Mouse (Mus musculus) limb, embryonic 11.5 days (tissue): ENCODE results near the gene 4930426L09Rik. TPM values are rescaled to one million over a fixed set of nuclear protein-coding genes. Genes with fewer than 3 reads are reported as not detected.

ENCODE experiments used
- ATAC-seq: fragments of 200-750 bp; cut with Nextera tagmentation; 2 replicates; pipeline ENCODE4 v1.8.0; 2017; ENCODE audit warnings: low read depth; ENCODE audit not compliant: insufficient number of reproducible peaks, low FRiP score, low TSS enrichment
- DNase-seq: peaks from one replicate; pipeline ENCODE4 v3.0.0-alpha.2; 2015; ENCODE audit warnings: low spot score
- H3K27ac ChIP-seq: fragments of 300-500 bp; sonication (generic); replicated peaks from 2 replicates; pipeline ENCODE4 v1.5.1; 2014; ENCODE audit warnings: low read depth, mild to moderate bottlenecking, low read length
- H3K27me3 ChIP-seq: fragments of 300-500 bp; sonication (generic); 2 replicates; pipeline ENCODE4 v1.6.1; 2014; ENCODE audit warnings: mild to moderate bottlenecking, low read length, mixed read lengths; ENCODE audit not compliant: control insufficient read depth, insufficient read depth
- H3K36me3 ChIP-seq: fragments of 300-500 bp; sonication (generic); 2 replicates; pipeline ENCODE4 v1.6.1; 2014; ENCODE audit warnings: mild to moderate bottlenecking, low read length, moderate library complexity, mixed read lengths; ENCODE audit not compliant: control insufficient read depth, insufficient read depth
- H3K4me1 ChIP-seq: fragments of 300-500 bp; sonication (generic); 2 replicates; pipeline ENCODE4 v1.6.1; 2014; ENCODE audit warnings: low read length, mixed read lengths; ENCODE audit not compliant: control insufficient read depth, insufficient read depth
- H3K4me2 ChIP-seq: fragments of 300-500 bp; sonication (generic); 2 replicates; pipeline ENCODE4 v1.6.1; 2014; ENCODE audit warnings: low read depth, mild to moderate bottlenecking, moderate library complexity; ENCODE audit not compliant: severe bottlenecking
- H3K4me3 ChIP-seq: fragments of 300-500 bp; sonication (generic); 2 replicates; pipeline ENCODE4 v1.5.1; 2014; ENCODE audit warnings: low read depth, low read length
- H3K9ac ChIP-seq: fragments of 300-500 bp; sonication (generic); 2 replicates; pipeline ENCODE4 v1.6.1; 2014; ENCODE audit warnings: mild to moderate bottlenecking, low read length
- H3K9me3 ChIP-seq: fragments of 300-500 bp; sonication (generic); 2 replicates; pipeline ENCODE4 v1.6.1; 2016; ENCODE audit warnings: low read length; ENCODE audit not compliant: control insufficient read depth
- WGBS: fragments of 180-500 bp; shearing (Covaris S2); extraction: QIAGEN DNeasy Blood & Tissue Kit; methylation state at CpG from one replicate; pipeline ENCODE4 v1.1.7; 2014; 5-methylcytosine and 5-hydroxymethylcytosine counted together
- polyA plus RNA-seq: library from polyadenylated mRNA; unstranded; fragments of >200 nt; fragmentation: Nextera tagmentation; extraction: Ambion mirVana; gene quantifications from 2 replicates; pipeline ENCODE4 v1.2.1, GENCODE M21; 2014

4930426L09Rik gene
- 0.13 and 0.60 TPM in 2 replicates for polyA plus RNA-seq

- H3K4me2 ChIP-seq: peak within 1 kb of the TSS; percentile 75
- H3K27ac ChIP-seq: peak within 1 kb of the TSS; percentile 22; the same call in 1 of the 2 replicates
- H3K4me3 ChIP-seq: peak within 1 kb of the TSS; percentile 72
- peak; percentile 91 for DNase-seq
- WGBS: under 1% methylated on average over 63 of the region's 66 CpGs
- no peaks in the 10 kb centered on the region for H3K9me3 ChIP-seq
- ATAC-seq: peak; percentile 95
- H3K9ac ChIP-seq: peak within 1 kb of the TSS; percentile 73
- H3K36me3 ChIP-seq: no peaks in the 10 kb centered on the region
- no peaks in the 10 kb centered on the region for H3K27me3 ChIP-seq
- H3K4me1 ChIP-seq: peaks cover 16% of the 10 kb centered on the region
These were observed at the start of gene 4930426L09Rik, which contains the start of gene Pip4k2a for GRCm38 (mm10) chr2:18998054-18998478. TSS of gene 4930426L09Rik (plus strand) at chr2:18998343. TSS of gene Pip4k2a (minus strand) at chr2:18998126.

- no peak overlapping the region for H3K4me2 ChIP-seq
- H3K9ac ChIP-seq: no peak overlapping the region
- WGBS: 58% methylated on average over 7 of the region's 7 CpGs
- H3K27me3 ChIP-seq: no peaks in the 10 kb centered on the region
- DNase-seq: no peak
- no peak overlapping the region for H3K27ac ChIP-seq
- H3K36me3 ChIP-seq: no peaks in the 10 kb centered on the region
- H3K9me3 ChIP-seq: no peaks in the 10 kb centered on the region
- ATAC-seq: no peak
- no peak overlapping the region for H3K4me3 ChIP-seq
- peaks cover 27% of the 10 kb centered on the region for H3K4me1 ChIP-seq
These were observed 49.4 kb upstream of the 4930426L09Rik start for GRCm38 (mm10) chr2:18948741-18949140.

GRCm38 (mm10) chr2:18950758-18951157 is 47.4 kb upstream of the 4930426L09Rik start:
- DNase-seq: no peak
- Histone ChIP-seq H3K27me3 (no peaks in the 10 kb centered on the region), H3K27ac (no peak overlapping the region), H3K36me3 (no peaks in the 10 kb centered on the region), H3K4me3 (no peak overlapping the region), H3K4me1 (peaks cover 37% of the 10 kb centered on the region), H3K9ac (no peak overlapping the region), H3K4me2 (no peak overlapping the region), H3K9me3 (no peaks in the 10 kb centered on the region)
- no peak for ATAC-seq
- 74% methylated on average over 2 of the region's 2 CpGs for WGBS

GRCm38 (mm10) chr2:18952102-18952673 is 46.0 kb upstream of the 4930426L09Rik start:
- no peak for ATAC-seq
- Histone ChIP-seq H3K4me2 (no peak overlapping the region), H3K4me1 (peaks cover 33% of the 10 kb centered on the region), H3K9ac (no peak overlapping the region), H3K9me3 (no peaks in the 10 kb centered on the region), H3K36me3 (no peaks in the 10 kb centered on the region), H3K27me3 (no peaks in the 10 kb centered on the region), H3K27ac (no peak overlapping the region), H3K4me3 (no peak overlapping the region)
- WGBS: 41% methylated on average over 7 of the region's 7 CpGs
- DNase-seq: no peak

- Histone ChIP-seq H3K9ac (no peak overlapping the region), H3K36me3 (no peaks in the 10 kb centered on the region), H3K27me3 (no peaks in the 10 kb centered on the region), H3K27ac (no peak overlapping the region), H3K4me3 (no peak overlapping the region), H3K4me2 (no peak overlapping the region), H3K9me3 (no peaks in the 10 kb centered on the region), H3K4me1 (peaks cover 30% of the 10 kb centered on the region)
- 78% methylated on average over 4 of the region's 4 CpGs for WGBS
- DNase-seq (no peak), ATAC-seq (no peak)
These were observed 43.7 kb upstream of the 4930426L09Rik start for GRCm38 (mm10) chr2:18954422-18954821.

- Histone ChIP-seq H3K36me3 (no peaks in the 10 kb centered on the region), H3K27ac (no peak overlapping the region), H3K9me3 (no peaks in the 10 kb centered on the region), H3K4me3 (no peak overlapping the region), H3K4me1 (peaks cover 30% of the 10 kb centered on the region), H3K27me3 (no peaks in the 10 kb centered on the region), H3K9ac (no peak overlapping the region), H3K4me2 (no peak overlapping the region)
- DNase-seq: no peak
- no peak for ATAC-seq
- WGBS: 24% methylated on average over 4 of the region's 4 CpGs
These were observed 43.1 kb upstream of the 4930426L09Rik start for GRCm38 (mm10) chr2:18955022-18955421.

GRCm38 (mm10) chr2:18955671-18956070 is 42.5 kb upstream of the 4930426L09Rik start:
- ATAC-seq (no peak), DNase-seq (no peak)
- 90% methylated on average over 13 of the region's 13 CpGs for WGBS
- no peak overlapping the region for H3K4me2 ChIP-seq
- H3K27ac ChIP-seq: no peak overlapping the region
- peaks cover 34% of the 10 kb centered on the region for H3K4me1 ChIP-seq
- no peaks in the 10 kb centered on the region for H3K9me3 ChIP-seq
- H3K36me3 ChIP-seq: no peaks in the 10 kb centered on the region
- no peak overlapping the region for H3K9ac ChIP-seq
- no peaks in the 10 kb centered on the region for H3K27me3 ChIP-seq
- H3K4me3 ChIP-seq: no peak overlapping the region

- Histone ChIP-seq H3K27ac (no peak overlapping the region), H3K27me3 (no peaks in the 10 kb centered on the region), H3K4me2 (no peak overlapping the region), H3K4me1 (peaks cover 42% of the 10 kb centered on the region), H3K4me3 (no peak overlapping the region), H3K9me3 (no peaks in the 10 kb centered on the region), H3K36me3 (no peaks in the 10 kb centered on the region), H3K9ac (no peak overlapping the region)
- ATAC-seq (no peak), DNase-seq (no peak)
- 90% methylated on average over 3 of the region's 3 CpGs for WGBS
These were observed 41.7 kb upstream of the 4930426L09Rik start for GRCm38 (mm10) chr2:18956424-18956823.

GRCm38 (mm10) chr2:18956945-18957344 is 41.2 kb upstream of the 4930426L09Rik start:
- Histone ChIP-seq H3K9me3 (no peaks in the 10 kb centered on the region), H3K27me3 (no peaks in the 10 kb centered on the region), H3K4me2 (no peak overlapping the region), H3K27ac (no peak overlapping the region), H3K4me3 (no peak overlapping the region), H3K4me1 (peaks cover 42% of the 10 kb centered on the region), H3K36me3 (no peaks in the 10 kb centered on the region), H3K9ac (no peak overlapping the region)
- DNase-seq: no peak
- ATAC-seq: no peak
- WGBS: 58% methylated on average over 7 of the region's 7 CpGs
